Mouse (Mus musculus) left cerebral cortex, postnatal 10 days (tissue): ENCODE results near the gene Foxs1. TPM values are rescaled to one million over a fixed set of nuclear protein-coding genes. Genes with fewer than 3 reads are reported as not detected.
A peak's percentile ranks its signal among the peaks of the same experiment; 100 is the strongest.

ENCODE experiments used
- DNase-seq, 2 experiments: peaks; one replicate each; pipeline ENCODE4 v3.0.0; 2021 to 2022; ENCODE audit warnings: low spot score in 2 of 2, mixed read lengths in 1 of 2; ENCODE audit errors: extremely low spot score in 1 of 2
- intact Hi-C: fragments of 180-260 bp; cut with DNase I; formaldehyde crosslinking; loops from one replicate; pipeline ENCODE4 v1.15.1; 2025
- total RNA-seq, 2 experiments: library from RNA; stranded (reverse); gene quantifications; 2 replicates each; pipeline ENCODE4 v1.2.3; 2021

Gene Foxs1
- total RNA-seq, 2 experiments from 2014 or later, result 1.0 to 1.7 TPM

GRCm38 (mm10) chr2:152909848-152910247 is 23.2 kb downstream of the Foxs1 start:
- no peak for DNase-seq
- intact Hi-C loops, result no loop called here

- peak in 1 of 2 experiments; percentile 44 for DNase-seq
- intact Hi-C loops, result no loop called here
Observed at GRCm38 (mm10) chr2:152907114-152907943, 25.7 kb downstream of the Foxs1 start.

- no peak for DNase-seq
- intact Hi-C loops, result no loop called here
Observed at GRCm38 (mm10) chr2:152906274-152907037, 26.6 kb downstream of the Foxs1 start.

GRCm38 (mm10) chr2:152905036-152905829 is 27.8 kb downstream of the Foxs1 start:
- intact Hi-C loops, result no loop called here
- DNase-seq, result no peak

GRCm38 (mm10) chr2:152904127-152904643 is 28.8 kb downstream of the Foxs1 start:
- intact Hi-C loops, result no loop called here
- no peak for DNase-seq

GRCm38 (mm10) chr2:152903586-152903985 is 29.4 kb downstream of the Foxs1 start:
- DNase-seq, result no peak
- intact Hi-C loops, result no loop called here

- intact Hi-C loops, result no loop called here
- DNase-seq, result no peak
Observed at GRCm38 (mm10) chr2:152902658-152903057, 30.4 kb downstream of the Foxs1 start.

- intact Hi-C loops, result no loop called here
- no peak for DNase-seq
Observed at GRCm38 (mm10) chr2:152901296-152901695, 31.7 kb downstream of the Foxs1 start.

- intact Hi-C loops, result no loop called here
- DNase-seq, result no peak
Observed at GRCm38 (mm10) chr2:152899011-152899410, 34.0 kb downstream of the Foxs1 start.

- intact Hi-C loops, result no loop called here
- DNase-seq, result no peak
Observed at GRCm38 (mm10) chr2:152896926-152897325, 36.1 kb downstream of the Foxs1 start.

GRCm38 (mm10) chr2:152895834-152896233 is 37.2 kb downstream of the Foxs1 start:
- intact Hi-C loops, result no loop called here

GRCm38 (mm10) chr2:152888774-152889173 is 44.2 kb downstream of the Foxs1 start:
- intact Hi-C loops, result no loop called here
- no peak for DNase-seq

More at GRCm38 (mm10) chr2:152895834-152896233, 37.2 kb downstream of the Foxs1 start:
- DNase-seq, result no peak

- intact Hi-C loops, result no loop called here
- DNase-seq, result no peak
Observed at GRCm38 (mm10) chr2:152887230-152887629, 45.8 kb downstream of the Foxs1 start.

- DNase-seq, result no peak
- intact Hi-C loops, result no loop called here
Observed at GRCm38 (mm10) chr2:152884101-152884645, 48.8 kb downstream of the Foxs1 start.

Other genes starting within 250 kb of the Foxs1 start
- 10 to 100 TPM; 22.9 to 28.1 TPM for gene Mcts2, start 246.2 kb downstream of the Foxs1 start, total RNA-seq
- 10 to 100 TPM; 20.6 to 24.5 TPM for gene Id1, start 197.0 kb downstream of the Foxs1 start, total RNA-seq
- 1 to 10 TPM; 1.7 to 1.8 TPM for gene Cox4i2, start 179.0 kb downstream of the Foxs1 start, total RNA-seq
- gene Bcl2l1, start 101.5 kb downstream of the Foxs1 start, total RNA-seq, result 100 to 1,000 TPM; 118 to 123 TPM
- 1 to 10 TPM; 4.3 to 5.0 TPM for gene Tpx2, start 85.2 kb downstream of the Foxs1 start, total RNA-seq
- gene Mylk2, start 21.9 kb downstream of the Foxs1 start, total RNA-seq, result not detected
- gene Dusp15, start 18.5 kb upstream of the Foxs1 start, total RNA-seq, result 10 to 100 TPM; 20.1 to 23.6 TPM
- 1 to 10 TPM; 3.9 to 4.6 TPM for gene Ttll9, start 29.3 kb upstream of the Foxs1 start, total RNA-seq
- gene Pdrg1, start 82.2 kb upstream of the Foxs1 start, total RNA-seq, result 10 to 100 TPM; 59.8 to 60.9 TPM
- gene Xkr7, start 98.6 kb upstream of the Foxs1 start, total RNA-seq, result 10 to 100 TPM; 11.8 to 12.4 TPM
- gene Ccm2l, start 132.7 kb upstream of the Foxs1 start, total RNA-seq, result 1 to 10 TPM; 6.8 to 7.1 TPM
- gene Hck, start 175.3 kb upstream of the Foxs1 start, total RNA-seq, result 1 to 10 TPM; 2.4 to 3.0 TPM
- gene Tm9sf4, start 228.1 kb upstream of the Foxs1 start, total RNA-seq, result 100 to 1,000 TPM; 123 to 128 TPM